Mouse (Mus musculus): ENCODE results near the gene Ints2. TPM values are rescaled to one million over a fixed set of nuclear protein-coding genes. Genes with fewer than 3 reads are reported as not detected.
A peak's percentile ranks its signal among the peaks of the same experiment; 100 is the strongest.

Ints2 gene
- polyA plus RNA-seq, 1 experiment from 2014 or later: 3.5 TPM

DNA sequence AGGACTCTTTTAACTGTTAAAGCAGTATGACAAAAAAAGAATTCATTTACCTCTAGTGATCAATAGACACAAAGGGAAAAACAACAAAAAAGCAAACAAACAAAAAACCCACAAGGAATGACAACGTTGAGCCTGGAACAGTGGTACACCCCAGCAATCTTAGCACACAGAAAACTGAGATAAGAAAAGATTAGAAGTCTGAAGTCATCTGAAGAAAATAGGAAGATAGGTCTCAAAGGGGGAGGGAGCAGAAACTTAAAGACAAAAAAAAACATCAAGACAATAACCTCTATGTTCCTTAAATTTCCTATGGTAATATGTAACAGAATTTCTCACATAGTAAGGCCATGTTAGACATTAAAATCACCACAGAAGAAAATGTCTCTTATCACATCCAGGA lies 4.0 kb downstream of the Ints2 start:
- no peak overlapping the region for H3K9ac ChIP-seq (replicated peaks)
- peaks cover 22% of the 10 kb centered on the region for H3K36me3 ChIP-seq (replicated peaks; ENCODE audit: insufficient read depth, low read length)
- DNase-seq (no peak), ATAC-seq (no peak)
- no peak overlapping the region for H3K4me3 ChIP-seq (ENCODE audit: low read depth, low read length)
- H3K27ac ChIP-seq (ENCODE audit: low read depth): no peak overlapping the region
- no peak overlapping the region for H3K4me2 ChIP-seq (ENCODE audit: low read depth, low read length)
- TF ChIP-seq CTCF (IDR thresholded peaks at IDR 0.05; ENCODE audit: low read depth) (no peak), EP300 (IDR thresholded peaks at IDR 0.05; ENCODE audit: low read depth) (no peak)
- WGBS (ENCODE audit: insufficient replicate concordance): 58% methylated on average over 1 of the region's 1 CpGs
- H3K9me3 ChIP-seq (ENCODE audit: low read length): no peaks in the 10 kb centered on the region
- H3K27me3 ChIP-seq (ENCODE audit: insufficient read depth, low read length): no peaks in the 10 kb centered on the region
- H3K4me1 ChIP-seq (ENCODE audit: insufficient read depth): peaks cover 5% of the 10 kb centered on the region; the same call in 1 of the 2 replicates

DNA sequence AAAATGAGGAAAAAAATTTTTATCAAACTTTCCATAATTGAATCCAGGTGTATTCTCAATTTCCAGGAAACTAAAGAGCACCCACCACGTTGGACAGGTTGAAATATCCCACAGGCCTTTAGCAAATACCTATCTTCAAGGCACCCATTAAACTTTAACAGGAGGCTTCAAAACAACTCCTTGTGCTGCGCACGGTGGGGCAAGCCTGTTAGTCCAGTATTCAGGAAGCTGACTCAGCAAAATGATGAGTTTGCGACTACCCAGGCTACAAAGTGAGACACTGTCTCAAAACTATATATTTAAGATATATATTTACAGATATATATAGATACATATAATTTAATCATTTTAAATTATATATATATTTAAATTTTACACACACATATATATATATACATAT lies 24.9 kb downstream of the Ints2 start:
- ATAC-seq (no peak), DNase-seq (no peak)
- no peak for TF ChIP-seq EP300 (IDR thresholded peaks at IDR 0.05; ENCODE audit: low read depth)
- TF ChIP-seq CTCF (IDR thresholded peaks at IDR 0.05; ENCODE audit: low read depth): no peak
- 56% methylated on average over 4 of the region's 4 CpGs for WGBS (ENCODE audit: insufficient replicate concordance)
- H3K4me1 ChIP-seq (ENCODE audit: insufficient read depth): no peaks in the 10 kb centered on the region
- H3K36me3 ChIP-seq (replicated peaks; ENCODE audit: insufficient read depth, low read length): peaks cover 33% of the 10 kb centered on the region
- H3K4me2 ChIP-seq (ENCODE audit: low read depth, low read length): no peak overlapping the region
- no peak overlapping the region for H3K27ac ChIP-seq (ENCODE audit: low read depth)
- H3K4me3 ChIP-seq (ENCODE audit: low read depth, low read length): no peak overlapping the region
- H3K9me3 ChIP-seq (ENCODE audit: low read length): no peaks in the 10 kb centered on the region
- no peaks in the 10 kb centered on the region for H3K27me3 ChIP-seq (ENCODE audit: insufficient read depth, low read length)
- H3K9ac ChIP-seq (replicated peaks): no peak overlapping the region

DNA sequence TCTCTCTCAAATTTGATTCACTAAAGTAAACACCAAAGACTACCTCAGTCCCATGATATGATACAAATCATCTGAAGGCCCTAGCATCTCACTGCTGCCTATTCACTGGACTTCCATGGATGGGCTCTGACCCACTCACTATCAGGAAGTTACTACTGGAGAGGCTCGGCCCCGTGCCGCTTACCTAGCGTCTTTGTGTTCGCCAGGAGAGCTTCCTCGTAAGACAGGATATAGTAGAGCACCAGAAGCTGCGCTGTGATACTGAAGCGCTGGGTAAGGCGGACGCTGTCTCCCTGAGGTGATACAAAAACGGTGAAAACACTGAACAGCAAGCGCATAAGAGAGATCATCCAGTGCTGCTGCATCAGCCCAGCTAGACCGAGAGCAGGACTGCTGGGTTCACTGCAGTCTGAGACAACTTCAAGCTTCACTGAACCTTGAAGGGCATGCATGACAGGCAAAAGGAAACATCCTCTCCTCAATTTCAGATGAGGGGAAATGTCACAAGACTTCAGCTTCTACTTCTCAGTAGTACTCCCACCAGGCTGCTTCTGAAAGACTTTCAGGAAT lies 25.5 kb downstream of the Ints2 start:
- Histone ChIP-seq H3K4me1 (ENCODE audit: insufficient read depth) (no peaks in the 10 kb centered on the region), H3K9me3 (ENCODE audit: low read length) (no peaks in the 10 kb centered on the region), H3K4me3 (ENCODE audit: low read depth, low read length) (no peak overlapping the region), H3K9ac (replicated peaks) (no peak overlapping the region), H3K4me2 (ENCODE audit: low read depth, low read length) (no peak overlapping the region), H3K27ac (ENCODE audit: low read depth) (0 out of 2 replicates have a peak overlapping the region, but pooled peaks have one; percentile 11), H3K27me3 (ENCODE audit: insufficient read depth, low read length) (no peaks in the 10 kb centered on the region), H3K36me3 (replicated peaks; ENCODE audit: insufficient read depth, low read length) (peaks cover 29% of the 10 kb centered on the region)
- TF ChIP-seq CTCF (IDR thresholded peaks at IDR 0.05; ENCODE audit: low read depth) (no peak), EP300 (IDR thresholded peaks at IDR 0.05; ENCODE audit: low read depth) (no peak)
- WGBS (ENCODE audit: insufficient replicate concordance): 88% methylated on average over 13 of the region's 13 CpGs
- no peak for ATAC-seq
- no peak for DNase-seq

DNA sequence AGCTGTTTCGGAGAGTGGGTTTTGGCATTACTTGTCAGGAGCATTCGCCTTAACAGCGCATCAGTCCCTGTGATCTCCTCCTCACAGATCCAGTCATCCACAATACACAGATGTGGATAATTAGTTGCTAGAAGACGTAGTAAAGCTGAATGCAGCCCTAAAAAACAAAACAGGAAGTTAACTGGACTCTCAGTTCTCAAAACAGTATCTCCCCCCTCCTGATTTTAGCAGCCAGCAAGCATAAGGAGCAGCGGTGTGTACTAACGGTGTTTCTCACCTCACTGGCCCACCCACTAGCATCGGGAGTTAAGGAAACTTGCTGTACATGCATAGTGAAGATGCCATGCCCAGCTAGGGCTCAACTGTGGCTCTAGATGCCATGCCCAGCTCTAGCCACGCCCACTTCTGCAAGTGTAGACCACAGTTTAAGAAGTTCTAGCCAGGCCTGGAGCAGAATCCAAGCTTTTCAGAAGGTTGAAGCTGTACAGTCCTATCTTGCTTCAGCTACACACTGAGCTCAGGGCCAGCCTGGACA lies 30.7 kb downstream of the Ints2 start:
- Histone ChIP-seq H3K4me3 (ENCODE audit: low read depth, low read length) (no peak overlapping the region), H3K4me2 (ENCODE audit: low read depth, low read length) (no peak overlapping the region), H3K36me3 (replicated peaks; ENCODE audit: insufficient read depth, low read length) (peaks cover 22% of the 10 kb centered on the region), H3K4me1 (ENCODE audit: insufficient read depth) (no peaks in the 10 kb centered on the region), H3K9ac (replicated peaks) (no peak overlapping the region), H3K27me3 (ENCODE audit: insufficient read depth, low read length) (no peaks in the 10 kb centered on the region), H3K27ac (ENCODE audit: low read depth) (no peak overlapping the region), H3K9me3 (ENCODE audit: low read length) (no peaks in the 10 kb centered on the region)
- no peak for DNase-seq
- ATAC-seq: no peak
- TF ChIP-seq EP300 (IDR thresholded peaks at IDR 0.05; ENCODE audit: low read depth): no peak
- TF ChIP-seq CTCF (IDR thresholded peaks at IDR 0.05; ENCODE audit: low read depth): no peak
- WGBS (ENCODE audit: insufficient replicate concordance): 77% methylated on average over 8 of the region's 8 CpGs

GRCm38 (mm10) chr11:86225761-86226160 lies 31.6 kb downstream of the Ints2 start:
- H3K9ac ChIP-seq (replicated peaks): no peak overlapping the region
- H3K36me3 ChIP-seq (replicated peaks; ENCODE audit: insufficient read depth, low read length): peaks cover 23% of the 10 kb centered on the region
- no peak for ATAC-seq
- H3K27me3 ChIP-seq (ENCODE audit: insufficient read depth, low read length): no peaks in the 10 kb centered on the region
- no peaks in the 10 kb centered on the region for H3K9me3 ChIP-seq (ENCODE audit: low read length)
- TF ChIP-seq EP300 (IDR thresholded peaks at IDR 0.05; ENCODE audit: low read depth): no peak
- TF ChIP-seq CTCF (IDR thresholded peaks at IDR 0.05; ENCODE audit: low read depth): no peak
- 90% methylated on average over 4 of the region's 4 CpGs for WGBS (ENCODE audit: insufficient replicate concordance)
- no peak overlapping the region for H3K27ac ChIP-seq (ENCODE audit: low read depth)
- no peaks in the 10 kb centered on the region for H3K4me1 ChIP-seq (ENCODE audit: insufficient read depth)
- no peak overlapping the region for H3K4me2 ChIP-seq (ENCODE audit: low read depth, low read length)
- no peak overlapping the region for H3K4me3 ChIP-seq (ENCODE audit: low read depth, low read length)
- no peak for DNase-seq

GRCm38 (mm10) chr11:86211803-86212202 lies 45.6 kb downstream of the Ints2 start:
- no peak overlapping the region for H3K4me2 ChIP-seq (ENCODE audit: low read depth, low read length)
- TF ChIP-seq EP300 (IDR thresholded peaks at IDR 0.05; ENCODE audit: low read depth): no peak
- TF ChIP-seq CTCF (IDR thresholded peaks at IDR 0.05; ENCODE audit: low read depth): no peak
- no peak overlapping the region for H3K4me3 ChIP-seq (ENCODE audit: low read depth, low read length)
- H3K36me3 ChIP-seq (replicated peaks; ENCODE audit: insufficient read depth, low read length): peaks cover 56% of the 10 kb centered on the region
- no peak for DNase-seq
- ATAC-seq: no peak
- H3K4me1 ChIP-seq (ENCODE audit: insufficient read depth): no peaks in the 10 kb centered on the region
- H3K9me3 ChIP-seq (ENCODE audit: low read length): no peaks in the 10 kb centered on the region
- H3K9ac ChIP-seq (replicated peaks): no peak overlapping the region
- WGBS (ENCODE audit: insufficient replicate concordance): 73% methylated on average over 1 of the region's 1 CpGs
- H3K27me3 ChIP-seq (ENCODE audit: insufficient read depth, low read length): no peaks in the 10 kb centered on the region
- no peak overlapping the region for H3K27ac ChIP-seq (ENCODE audit: low read depth)
